Mouse (Mus musculus) kidney, postnatal 10 days (tissue): ENCODE results near the gene Shank2.

Experiments used
- DNase-seq: peaks from one replicate; pipeline ENCODE4 v3.0.0; 2021; ENCODE audit warnings: mixed read lengths

Gene Shank2

GRCm38 (mm10) chr7:144108141-144108540 is 106.4 kb downstream of the Shank2 start:
- DNase-seq = no peak

DNA sequence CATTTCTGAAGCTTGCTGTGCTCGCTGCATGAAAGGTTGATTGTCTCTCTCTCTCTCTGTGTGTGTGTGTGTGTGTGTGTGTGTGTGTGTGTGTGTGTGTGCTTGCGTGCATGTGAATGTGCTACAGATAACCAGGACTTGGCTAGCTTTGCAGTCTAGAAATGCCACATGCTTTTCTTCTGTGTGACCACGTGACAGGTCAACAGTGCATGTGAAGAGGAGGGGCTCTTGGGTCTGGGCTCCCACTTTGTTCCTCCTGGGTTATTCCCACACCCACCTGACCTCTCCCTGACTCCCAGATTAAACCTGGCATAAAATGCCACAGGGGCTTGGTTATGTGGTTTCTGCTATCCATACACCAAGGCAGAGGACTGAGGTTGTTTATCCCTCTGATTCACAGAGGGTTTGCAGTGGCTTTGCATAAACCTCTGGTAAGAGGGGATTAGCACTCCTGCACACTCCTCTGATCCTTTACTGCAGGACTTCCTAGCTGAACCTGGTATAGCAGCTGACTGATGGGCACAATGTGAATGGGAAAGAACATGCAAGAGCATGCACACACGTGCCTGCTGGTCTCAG is 109.4 kb downstream of the Shank2 start:
- no peak for DNase-seq

- no peak for DNase-seq
Observed at GRCm38 (mm10) chr7:144111981-144112380, 110.3 kb downstream of the Shank2 start.

DNA sequence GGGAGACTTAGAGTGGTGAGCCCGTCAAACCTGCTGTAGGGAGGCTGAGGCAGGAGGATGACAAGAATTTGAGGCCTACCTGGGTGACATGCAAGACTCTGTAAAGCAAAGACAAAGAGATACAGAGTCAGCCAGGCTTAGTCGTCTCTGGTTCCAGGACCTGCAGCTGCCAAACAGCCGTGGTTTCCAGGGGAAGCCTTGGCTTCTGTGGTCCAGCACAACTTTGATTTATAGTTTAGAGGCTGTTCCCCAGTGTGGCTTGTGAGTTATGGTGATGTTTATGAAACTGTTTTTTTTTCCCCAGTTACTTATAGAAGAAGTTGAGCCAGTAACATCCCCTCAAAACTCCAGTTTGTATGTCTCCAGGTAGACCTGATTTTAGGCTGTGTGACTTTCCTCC is 112.5 kb downstream of the Shank2 start:
- DNase-seq = no peak

- DNase-seq = no peak
Observed at GRCm38 (mm10) chr7:144119562-144119961, 117.8 kb downstream of the Shank2 start.

DNA sequence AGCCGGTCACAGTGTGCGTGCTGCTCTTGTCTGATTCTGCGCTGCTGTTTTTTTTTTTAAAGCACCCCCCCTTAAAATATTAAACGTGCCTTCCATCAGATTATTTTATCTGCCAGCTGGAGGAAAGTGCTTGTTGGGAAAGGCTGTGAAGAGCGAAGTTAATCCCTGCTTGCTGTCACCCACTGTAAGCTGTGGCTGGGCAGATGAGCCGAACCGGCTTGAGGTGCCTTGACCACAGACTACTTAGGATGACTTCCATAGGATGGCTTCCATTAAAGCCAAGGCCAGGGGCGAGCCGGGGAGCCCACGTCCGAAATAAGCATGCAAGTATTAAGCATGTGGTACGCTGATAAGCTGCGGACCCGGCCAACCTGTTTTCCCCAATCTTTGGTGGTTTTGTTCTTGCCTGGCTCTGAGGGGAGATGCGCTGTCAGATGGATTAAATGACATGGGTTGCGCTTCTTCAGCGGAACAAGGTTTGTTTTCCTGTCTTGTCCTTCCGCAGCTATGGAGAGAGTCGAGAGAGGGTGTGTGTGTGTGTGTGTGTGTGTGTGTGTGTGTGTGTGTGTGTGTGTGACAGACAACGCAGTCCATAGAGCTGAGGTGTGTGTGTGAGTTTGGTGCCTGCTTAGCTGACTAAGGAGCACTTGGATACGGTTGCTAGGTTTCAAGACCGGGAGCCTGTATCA is 131.1 kb downstream of the Shank2 start:
- DNase-seq = no peak

DNA sequence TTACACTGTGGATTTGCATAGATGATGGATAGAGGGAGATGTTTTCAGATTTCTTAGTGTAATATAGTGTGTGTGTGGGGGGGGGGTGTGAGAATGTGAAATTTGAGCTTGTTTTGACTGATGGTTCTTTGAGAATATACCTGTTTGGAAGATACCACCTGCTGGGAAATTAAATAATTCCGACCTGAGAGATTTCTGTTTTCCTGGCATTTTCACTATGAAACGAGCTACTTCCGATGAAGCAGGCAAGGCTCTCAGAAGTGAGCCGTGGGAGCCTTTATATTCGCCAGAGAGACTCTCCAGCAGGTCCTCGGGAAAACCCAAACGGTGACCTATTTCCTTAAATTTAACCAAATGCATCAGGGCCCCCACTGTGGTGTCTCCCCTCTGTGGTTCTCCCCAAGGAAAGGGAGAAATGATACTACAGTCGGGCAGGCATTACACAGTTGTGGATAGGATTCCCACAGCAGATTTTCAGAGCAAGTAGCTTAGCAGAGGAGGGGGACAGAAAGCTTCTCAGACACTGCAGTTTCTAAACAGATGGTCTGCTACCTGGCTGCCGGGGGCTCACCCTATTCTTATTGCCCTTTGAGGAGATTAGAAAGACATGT is 131.8 kb downstream of the Shank2 start:
- no peak for DNase-seq

- no peak for DNase-seq
Observed at GRCm38 (mm10) chr7:144134699-144135098, 133.0 kb downstream of the Shank2 start.

- DNase-seq = no peak
Observed at GRCm38 (mm10) chr7:144137827-144138226, 136.1 kb downstream of the Shank2 start.

DNA sequence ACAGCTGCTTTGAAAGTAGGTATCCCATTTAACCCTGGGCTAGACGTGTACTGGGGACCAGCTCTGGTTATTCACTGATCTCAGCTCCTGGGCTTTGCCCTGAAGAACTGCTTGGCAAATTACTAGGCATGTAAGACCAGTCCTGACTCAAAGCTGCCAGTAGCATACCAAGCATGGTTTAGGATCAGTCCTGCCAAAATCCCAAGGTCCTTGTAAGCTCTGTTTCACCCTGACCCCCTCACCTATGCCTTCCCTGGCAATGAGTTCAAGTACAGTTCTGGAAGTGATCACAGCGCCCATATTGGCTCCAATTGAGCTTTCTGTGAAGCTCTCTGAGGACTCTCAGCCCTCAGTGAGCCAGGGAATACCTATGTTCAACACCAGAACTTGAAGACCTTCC is 136.7 kb downstream of the Shank2 start:
- no peak for DNase-seq

DNA sequence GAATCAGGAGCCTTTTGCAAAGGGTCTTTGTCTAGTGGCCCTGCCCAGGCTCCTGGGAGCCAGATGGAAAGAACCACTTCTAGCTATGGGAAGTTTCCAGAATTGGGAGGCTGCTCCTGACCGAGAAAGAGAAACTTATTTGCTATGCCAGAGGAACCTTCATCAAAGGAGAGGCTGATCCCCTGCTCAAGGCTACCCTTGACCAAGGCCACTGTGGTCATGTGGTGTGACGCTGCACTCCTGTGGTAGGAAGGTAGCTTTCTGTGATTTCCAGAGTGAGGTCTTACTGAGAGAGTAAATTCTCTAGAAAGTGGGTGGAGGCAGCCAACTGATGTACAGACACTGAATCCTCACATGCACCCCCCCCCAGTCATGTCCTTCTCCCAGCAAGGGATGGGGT is 138.0 kb downstream of the Shank2 start:
- no peak for DNase-seq

- no peak for DNase-seq
Observed at GRCm38 (mm10) chr7:144140470-144140869, 138.7 kb downstream of the Shank2 start.

DNA sequence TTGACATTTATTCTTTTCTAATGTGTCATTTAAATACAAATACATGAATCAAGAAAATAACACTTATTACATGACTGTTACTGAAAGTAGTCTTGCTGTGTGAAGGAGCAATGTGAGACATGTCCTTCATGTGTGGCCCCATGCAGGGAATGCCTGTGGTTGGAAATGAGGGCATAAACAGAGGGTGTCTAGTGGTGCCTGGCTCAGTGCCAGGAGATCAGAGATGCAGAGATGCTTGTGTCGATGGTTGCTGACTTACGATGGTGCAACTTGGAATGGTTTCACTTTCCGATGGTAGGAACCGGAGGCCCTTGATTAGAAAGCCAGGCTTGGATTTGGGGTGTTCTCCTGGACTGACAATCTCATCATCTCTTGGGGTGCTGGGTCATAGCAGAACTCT is 140.3 kb downstream of the Shank2 start:
- no peak for DNase-seq

DNA sequence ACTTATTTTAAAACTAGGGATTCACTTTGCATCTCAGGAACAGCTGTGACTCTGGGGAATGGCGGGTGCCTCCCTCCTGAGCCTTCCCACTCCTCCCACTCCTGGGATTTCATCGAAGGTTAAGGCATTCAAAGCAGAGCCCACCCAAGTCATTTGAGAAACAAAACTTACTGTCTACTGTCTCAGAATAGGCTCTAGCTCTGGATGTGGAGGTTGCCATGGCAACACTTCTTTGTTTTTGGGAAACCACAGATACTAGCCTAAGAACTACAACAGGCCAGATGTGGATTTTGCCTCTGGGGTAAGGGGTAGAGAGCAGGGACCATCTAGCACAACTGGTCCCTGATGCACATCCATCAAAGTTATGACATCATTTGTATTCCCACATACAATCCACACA is 142.2 kb downstream of the Shank2 start:
- no peak for DNase-seq

- no peak for DNase-seq
Observed at GRCm38 (mm10) chr7:144148111-144148510, 146.4 kb downstream of the Shank2 start.

GRCm38 (mm10) chr7:144153124-144153523 is 151.4 kb downstream of the Shank2 start:
- DNase-seq = no peak

DNA sequence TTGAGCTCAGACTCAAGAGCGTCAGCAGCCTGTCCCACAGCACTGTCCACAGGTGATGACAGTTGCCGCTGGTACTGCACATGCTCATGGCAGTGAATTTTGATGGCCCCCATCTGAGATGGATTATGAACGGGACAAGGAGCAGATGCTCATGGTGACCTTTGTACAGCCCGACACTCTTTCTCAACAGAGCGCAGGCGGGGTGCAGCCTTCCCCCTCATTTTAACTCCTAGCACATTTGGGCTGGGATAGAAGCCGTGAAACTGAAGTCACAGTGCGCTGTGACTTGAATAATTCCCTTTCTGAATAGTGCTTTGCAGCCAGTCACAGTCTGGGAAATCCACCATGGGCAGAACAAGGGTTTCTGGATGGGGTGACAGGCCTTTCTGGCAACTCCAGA is 152.0 kb downstream of the Shank2 start:
- no peak for DNase-seq

GRCm38 (mm10) chr7:144157936-144158335 is 156.2 kb downstream of the Shank2 start:
- DNase-seq = no peak

- no peak for DNase-seq
Observed at GRCm38 (mm10) chr7:144159556-144159955, 157.8 kb downstream of the Shank2 start.

GRCm38 (mm10) chr7:144160066-144160465 is 158.3 kb downstream of the Shank2 start:
- no peak for DNase-seq

DNA sequence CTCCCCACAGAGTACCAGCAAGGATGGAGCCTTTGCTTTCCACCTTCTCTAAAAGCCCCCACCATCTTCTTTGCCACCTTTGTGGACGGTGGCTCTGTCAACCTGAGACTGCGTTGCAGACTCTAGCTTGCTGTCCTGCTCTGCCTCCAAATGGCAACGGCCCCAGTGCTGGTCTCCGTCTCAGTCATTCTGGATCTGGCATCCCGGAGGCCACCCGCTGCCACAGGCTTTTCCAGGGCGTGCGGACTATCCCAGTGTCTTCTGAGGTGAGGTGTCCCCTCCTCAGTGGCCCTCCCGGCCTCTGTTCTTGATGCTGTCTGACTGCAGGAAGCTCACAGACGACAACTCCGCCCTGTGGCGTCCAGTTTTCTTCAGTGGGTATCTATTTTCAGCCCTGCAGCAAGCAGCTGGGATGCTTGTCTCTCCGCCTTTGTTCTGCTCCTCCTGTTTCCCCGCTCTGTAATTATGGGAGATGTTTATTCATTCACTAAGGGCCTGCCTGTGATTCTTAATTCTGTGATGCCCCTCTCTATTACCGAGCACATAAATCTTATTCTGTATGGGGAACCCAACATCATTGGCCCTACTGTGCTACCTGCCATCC is 159.0 kb downstream of the Shank2 start:
- no peak for DNase-seq

GRCm38 (mm10) chr7:144170272-144170671 is 168.5 kb downstream of the Shank2 start:
- DNase-seq = no peak

DNA sequence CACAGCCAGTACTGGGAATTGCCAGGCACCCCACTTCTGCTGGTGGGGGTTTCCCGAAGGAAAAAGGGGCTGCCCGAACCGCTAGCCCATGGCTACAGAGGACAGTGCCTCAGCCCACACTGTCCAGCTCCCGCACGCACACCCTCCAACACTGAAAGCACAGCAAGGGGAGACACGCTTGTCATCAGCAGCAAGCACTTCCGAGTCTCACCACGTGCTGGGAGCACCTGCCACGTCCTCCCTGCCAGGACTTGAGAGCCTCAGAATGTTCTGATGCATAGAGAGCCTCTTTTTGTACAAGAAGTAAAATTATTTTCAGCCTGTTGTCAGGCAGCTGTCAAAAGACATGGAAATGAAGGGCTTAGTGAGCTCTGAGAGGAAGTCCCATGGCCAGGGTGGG is 169.0 kb downstream of the Shank2 start:
- DNase-seq = no peak

GRCm38 (mm10) chr7:144173869-144174268 is 172.1 kb downstream of the Shank2 start:
- DNase-seq = no peak
